Mouse (Mus musculus) frontal cortex, adult (tissue): ENCODE results near the gene Cks2.
"Not testable (repeated sequence)": the region's sequence is repeated elsewhere in the genome, so short reads cannot be mapped to it uniquely, and the experiment has no call there.

Experiments
- ATAC-seq: cut with Nextera tagmentation; 2 replicates; pipeline ENCODE4 v1.9.2; 2017; ENCODE audit warnings: mild to moderate bottlenecking, moderate library complexity, mixed read lengths; ENCODE audit not compliant: low TSS enrichment

The Cks2 gene

GRCm38 (mm10) chr13:51644829-51645789 is at the start of gene Cks2:
Gene Cks2 (plus strand): TSS chr13:51645232.
- peak; percentile 100 for ATAC-seq

GRCm38 (mm10) chr13:51595404-51595803 is 49.6 kb upstream of the Cks2 start:
- ATAC-seq: peak; percentile 32; the same call in 1 of the 2 replicates

- ATAC-seq: no peak
Observed at GRCm38 (mm10) chr13:51598063-51598462, 47.0 kb upstream of the Cks2 start.

- no peak for ATAC-seq
Observed at GRCm38 (mm10) chr13:51600169-51600568, 44.9 kb upstream of the Cks2 start.

GRCm38 (mm10) chr13:51602764-51603163 is 42.3 kb upstream of the Cks2 start:
- no peak for ATAC-seq

GRCm38 (mm10) chr13:51603221-51603893 is 41.7 kb upstream of the Cks2 start:
- peak; percentile 89 for ATAC-seq

- peak; percentile 24; the same call in 1 of the 2 replicates for ATAC-seq
Observed at GRCm38 (mm10) chr13:51603894-51604244, 41.2 kb upstream of the Cks2 start.

- ATAC-seq: no peak
Observed at GRCm38 (mm10) chr13:51609231-51609630, 35.8 kb upstream of the Cks2 start.

- no peak for ATAC-seq
Observed at GRCm38 (mm10) chr13:51611060-51611459, 34.0 kb upstream of the Cks2 start.

- no peak for ATAC-seq
Observed at GRCm38 (mm10) chr13:51611500-51611899, 33.5 kb upstream of the Cks2 start.

GRCm38 (mm10) chr13:51615815-51616214 is 29.2 kb upstream of the Cks2 start:
- no peak for ATAC-seq

- ATAC-seq: peak; percentile 92
Observed at GRCm38 (mm10) chr13:51616417-51617044, 28.5 kb upstream of the Cks2 start.

- ATAC-seq: no peak
Observed at GRCm38 (mm10) chr13:51617306-51617705, 27.7 kb upstream of the Cks2 start.

GRCm38 (mm10) chr13:51617861-51618260 is 27.2 kb upstream of the Cks2 start:
- ATAC-seq: peak; percentile 70

GRCm38 (mm10) chr13:51618602-51619001 is 26.4 kb upstream of the Cks2 start:
- no peak for ATAC-seq

- no peak for ATAC-seq
Observed at GRCm38 (mm10) chr13:51622626-51623025, 22.4 kb upstream of the Cks2 start.

- ATAC-seq: no peak
Observed at GRCm38 (mm10) chr13:51623678-51624077, 21.4 kb upstream of the Cks2 start.

GRCm38 (mm10) chr13:51628273-51628848 is 16.7 kb upstream of the Cks2 start:
- ATAC-seq: no peak

- ATAC-seq: no peak
Observed at GRCm38 (mm10) chr13:51631354-51631992, 13.6 kb upstream of the Cks2 start.

GRCm38 (mm10) chr13:51632560-51633218 is 12.3 kb upstream of the Cks2 start:
- ATAC-seq: no peak

- not testable (repeated sequence) for ATAC-seq
Observed at GRCm38 (mm10) chr13:51635384-51635783, 9.6 kb upstream of the Cks2 start.
